Mouse (Mus musculus) liver, embryonic 15.5 days (tissue): ENCODE results near the gene Chdh. TPM values are rescaled to one million over a fixed set of nuclear protein-coding genes. Genes with fewer than 3 reads are reported as not detected.

ENCODE experiments used
- ATAC-seq: fragments of 200-750 bp; cut with Nextera tagmentation; 2 replicates; pipeline ENCODE4 v1.8.0; 2017; ENCODE audit warnings: moderate number of reproducible peaks, mild to moderate bottlenecking, moderate library complexity; ENCODE audit not compliant: insufficient read depth
- H3K27ac ChIP-seq: fragments of 300-500 bp; sonication (generic); replicated peaks from 2 replicates; pipeline ENCODE4 v1.5.1; 2015; ENCODE audit warnings: mild to moderate bottlenecking, inconsistent platforms
- H3K27me3 ChIP-seq: fragments of 300-500 bp; sonication (generic); 2 replicates; pipeline ENCODE4 v1.6.1; 2015; ENCODE audit warnings: mild to moderate bottlenecking, inconsistent platforms
- H3K36me3 ChIP-seq: fragments of 300-500 bp; sonication (generic); replicated peaks from 2 replicates; pipeline ENCODE4 v1.6.1; 2015; ENCODE audit warnings: moderate library complexity, mild to moderate bottlenecking, inconsistent platforms
- H3K4me1 ChIP-seq: fragments of 300-500 bp; sonication (generic); replicated peaks from 2 replicates; pipeline ENCODE4 v1.6.1; 2015; ENCODE audit warnings: inconsistent platforms
- H3K4me2 ChIP-seq: fragments of 300-500 bp; sonication (generic); 2 replicates; pipeline ENCODE4 v1.6.1; 2015; ENCODE audit warnings: moderate library complexity, mild to moderate bottlenecking, inconsistent platforms
- H3K4me3 ChIP-seq: fragments of 300-500 bp; sonication (generic); replicated peaks from 2 replicates; pipeline ENCODE4 v1.5.1; 2015; ENCODE audit warnings: mild to moderate bottlenecking, inconsistent platforms
- H3K9ac ChIP-seq: fragments of 300-500 bp; sonication (generic); 2 replicates; pipeline ENCODE4 v1.6.1; 2015; ENCODE audit warnings: moderate library complexity, mild to moderate bottlenecking, inconsistent platforms
- H3K9me3 ChIP-seq: fragments of 300-500 bp; sonication (generic); replicated peaks from 2 replicates; pipeline ENCODE4 v1.6.1; 2016; ENCODE audit warnings: inconsistent platforms
- WGBS: fragments of 180-500 bp; shearing (Covaris S2); methylation state at CpG from one replicate; pipeline ENCODE4 v1.1.7; 2015; ENCODE audit warnings: mixed read lengths; ENCODE audit not compliant: insufficient replicate concordance; 5-methylcytosine and 5-hydroxymethylcytosine counted together
- polyA plus RNA-seq: library from polyadenylated mRNA; unstranded; fragments of >200 nt; fragmentation: Nextera tagmentation; extraction: Ambion mirVana; gene quantifications from 2 replicates; pipeline ENCODE4 v1.2.1, GENCODE M21; 2015

Chdh gene
- polyA plus RNA-seq, 1 experiment from 2014 or later, result 3.2 TPM

DNA sequence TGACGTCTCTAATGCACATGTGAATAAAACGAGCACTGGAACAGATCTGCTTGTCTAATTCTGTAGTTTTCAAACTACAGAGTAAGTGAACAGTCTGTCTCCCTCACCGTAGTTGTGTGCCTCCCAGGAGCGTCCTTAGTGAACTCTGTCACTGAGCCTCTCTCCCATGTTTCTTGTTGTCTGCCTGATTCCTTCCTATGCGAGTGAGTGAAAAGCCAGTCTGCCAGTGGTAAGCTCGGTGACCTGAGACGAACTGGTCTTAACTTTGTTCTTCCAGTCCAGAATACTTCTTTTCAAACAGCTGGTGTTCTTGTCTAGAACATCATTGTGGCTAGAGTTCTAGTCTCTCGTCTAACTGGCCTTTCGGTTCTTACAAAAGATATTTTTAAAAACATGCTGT, 21.1 kb upstream of the Chdh start:
- WGBS, result 77% methylated on average over 9 of the region's 9 CpGs
- Histone ChIP-seq H3K4me2 (no peak overlapping the region), H3K36me3 (peaks cover 100% of the 10 kb centered on the region), H3K4me1 (no peaks in the 10 kb centered on the region), H3K9me3 (no peaks in the 10 kb centered on the region), H3K27ac (no peak overlapping the region), H3K27me3 (no peaks in the 10 kb centered on the region), H3K9ac (no peak overlapping the region), H3K4me3 (no peak overlapping the region)
- ATAC-seq, result no peak

GRCm38 (mm10) chr14:29988337-29988736, 20.5 kb upstream of the Chdh start:
- Histone ChIP-seq H3K9ac (no peak overlapping the region), H3K4me3 (no peak overlapping the region), H3K27ac (no peak overlapping the region), H3K36me3 (peaks cover 99% of the 10 kb centered on the region), H3K4me1 (no peaks in the 10 kb centered on the region), H3K9me3 (no peaks in the 10 kb centered on the region), H3K4me2 (no peak overlapping the region), H3K27me3 (no peaks in the 10 kb centered on the region)
- ATAC-seq, result no peak
- 77% methylated on average over 4 of the region's 4 CpGs for WGBS

- Histone ChIP-seq H3K4me1 (peaks cover 23% of the 10 kb centered on the region), H3K4me3 (no peak overlapping the region), H3K9me3 (no peaks in the 10 kb centered on the region), H3K9ac (no peak overlapping the region), H3K27me3 (no peaks in the 10 kb centered on the region), H3K4me2 (no peak overlapping the region), H3K27ac (peak overlapping the region; percentile 73), H3K36me3 (peaks cover 57% of the 10 kb centered on the region)
- 72% methylated on average over 4 of the region's 4 CpGs for WGBS
- ATAC-seq, result no peak
Observed at GRCm38 (mm10) chr14:29994976-29995375, 13.8 kb upstream of the Chdh start.

DNA sequence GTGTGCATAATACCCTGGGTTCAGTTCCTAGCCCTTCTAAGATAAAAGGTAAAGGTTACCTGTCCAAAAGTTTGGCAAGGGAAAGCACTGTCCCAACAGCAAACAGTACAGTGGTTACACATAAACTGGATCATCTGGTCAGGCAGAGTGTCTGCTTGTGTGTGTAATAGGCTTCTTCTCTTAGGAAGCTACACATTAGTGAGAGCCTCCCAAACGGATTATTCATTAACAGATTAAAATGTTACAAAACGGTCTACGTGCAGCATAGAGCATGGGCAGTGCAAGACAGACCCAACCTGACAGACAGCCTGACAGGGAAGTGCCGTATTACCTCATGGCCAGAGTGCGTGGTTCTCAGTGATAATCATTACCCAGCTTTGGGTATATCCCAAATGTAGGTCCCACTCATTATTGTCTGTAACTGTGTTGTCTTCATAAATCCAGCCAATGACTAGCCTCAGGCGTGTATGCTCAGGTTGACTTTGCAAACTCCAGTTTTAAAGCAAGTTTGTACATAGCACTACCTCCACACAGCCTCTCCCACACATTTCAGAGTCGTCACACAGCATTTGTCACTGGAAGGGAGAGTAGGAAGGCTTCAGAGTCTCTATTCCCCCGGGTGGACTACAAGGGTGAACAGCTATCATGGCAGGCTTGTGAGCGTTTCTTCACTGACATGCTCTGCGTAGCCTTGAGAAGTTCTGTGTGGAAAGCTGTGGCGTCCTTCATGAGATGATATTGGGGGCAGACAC, 12.6 kb upstream of the Chdh start:
- Histone ChIP-seq H3K9ac (no peak overlapping the region), H3K9me3 (no peaks in the 10 kb centered on the region), H3K4me3 (no peak overlapping the region), H3K27me3 (no peaks in the 10 kb centered on the region), H3K4me2 (no peak overlapping the region), H3K36me3 (peaks cover 45% of the 10 kb centered on the region), H3K27ac (peak overlapping the region; percentile 73), H3K4me1 (peaks cover 27% of the 10 kb centered on the region)
- 71% methylated on average over 11 of the region's 11 CpGs for WGBS
- ATAC-seq, result peak; percentile 86

GRCm38 (mm10) chr14:29997345-29997744, 11.5 kb upstream of the Chdh start:
- H3K4me2 ChIP-seq, result no peak overlapping the region
- no peak for ATAC-seq
- H3K27me3 ChIP-seq, result no peaks in the 10 kb centered on the region
- no peak overlapping the region for H3K9ac ChIP-seq
- peaks cover 27% of the 10 kb centered on the region for H3K4me1 ChIP-seq
- H3K36me3 ChIP-seq, result peaks cover 34% of the 10 kb centered on the region
- H3K4me3 ChIP-seq, result no peak overlapping the region
- no peaks in the 10 kb centered on the region for H3K9me3 ChIP-seq
- H3K27ac ChIP-seq, result peak overlapping the region; percentile 65; the same call in 1 of the 2 replicates

DNA sequence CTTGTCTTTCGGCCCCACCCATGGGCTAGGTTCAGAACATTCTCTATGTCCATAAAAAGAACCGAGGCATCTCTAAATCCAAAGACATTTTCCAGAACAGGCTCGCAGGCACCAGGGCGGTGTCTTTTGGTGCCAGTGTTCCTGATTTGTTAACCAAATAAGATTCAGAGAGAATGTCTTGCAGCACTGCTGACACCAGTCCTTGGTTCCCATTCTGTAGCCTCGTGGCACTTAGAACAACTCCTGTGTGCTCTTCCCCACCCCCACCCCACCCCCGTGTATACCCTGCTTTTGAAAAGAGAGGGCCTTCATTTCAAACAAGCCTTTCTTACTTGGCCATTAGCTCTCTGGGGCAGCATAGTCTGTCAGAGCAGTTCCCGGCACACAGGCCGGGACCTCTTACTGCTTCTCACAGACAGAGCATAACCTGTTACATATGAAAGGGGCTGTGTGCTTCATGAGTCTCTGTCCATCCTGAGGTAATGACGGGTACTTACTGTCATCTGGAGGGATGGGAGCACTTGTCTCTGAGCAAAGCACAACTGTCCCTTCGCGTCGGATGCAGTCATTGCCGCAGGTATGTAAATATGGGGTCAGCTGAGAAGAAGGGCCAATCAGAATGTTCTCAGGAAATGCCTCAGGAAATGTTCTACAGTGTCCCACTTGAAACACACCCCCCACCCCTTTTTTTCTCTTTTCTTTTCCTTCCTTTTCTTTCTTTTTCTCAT, 9.9 kb upstream of the Chdh start:
- no peak for ATAC-seq
- Histone ChIP-seq H3K27me3 (no peaks in the 10 kb centered on the region; the same call in 1 of the 2 replicates), H3K4me2 (no peak overlapping the region), H3K4me3 (no peak overlapping the region), H3K9me3 (no peaks in the 10 kb centered on the region), H3K27ac (no peak overlapping the region), H3K36me3 (peaks cover 19% of the 10 kb centered on the region), H3K4me1 (peaks cover 27% of the 10 kb centered on the region), H3K9ac (no peak overlapping the region)
- 66% methylated on average over 13 of the region's 13 CpGs for WGBS

DNA sequence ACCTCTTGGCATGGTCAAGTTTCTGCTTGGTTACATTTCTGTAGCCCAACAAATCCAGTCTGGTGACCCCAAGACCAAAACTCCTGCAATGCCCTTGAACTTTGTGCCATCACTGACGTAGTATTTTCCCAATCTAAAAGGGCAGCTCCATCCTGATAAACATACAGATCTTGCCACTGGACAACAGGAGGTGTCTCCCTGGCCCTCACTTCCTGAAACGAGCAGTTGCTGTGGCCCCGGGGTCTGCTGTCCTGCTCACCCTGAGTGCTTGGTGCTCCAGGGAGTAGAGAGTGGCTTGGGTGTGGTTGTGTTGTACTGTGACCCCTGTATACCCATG, 9.4 kb upstream of the Chdh start:
- WGBS, result 54% methylated on average over 3 of the region's 3 CpGs
- H3K36me3 ChIP-seq, result peaks cover 14% of the 10 kb centered on the region
- H3K27ac ChIP-seq, result peak overlapping the region; percentile 53; the same call in 1 of the 2 replicates
- H3K27me3 ChIP-seq, result no peaks in the 10 kb centered on the region; the same call in 1 of the 2 replicates
- no peak overlapping the region for H3K4me2 ChIP-seq
- no peaks in the 10 kb centered on the region for H3K9me3 ChIP-seq
- H3K9ac ChIP-seq, result no peak overlapping the region
- no peak overlapping the region for H3K4me3 ChIP-seq
- H3K4me1 ChIP-seq, result peaks cover 27% of the 10 kb centered on the region
- ATAC-seq, result no peak

- no peak overlapping the region; the same call in 1 of the 2 replicates for H3K9ac ChIP-seq
Observed at GRCm38 (mm10) chr14:30009864-30010560, 1.2 kb downstream of the Chdh start.

DNA sequence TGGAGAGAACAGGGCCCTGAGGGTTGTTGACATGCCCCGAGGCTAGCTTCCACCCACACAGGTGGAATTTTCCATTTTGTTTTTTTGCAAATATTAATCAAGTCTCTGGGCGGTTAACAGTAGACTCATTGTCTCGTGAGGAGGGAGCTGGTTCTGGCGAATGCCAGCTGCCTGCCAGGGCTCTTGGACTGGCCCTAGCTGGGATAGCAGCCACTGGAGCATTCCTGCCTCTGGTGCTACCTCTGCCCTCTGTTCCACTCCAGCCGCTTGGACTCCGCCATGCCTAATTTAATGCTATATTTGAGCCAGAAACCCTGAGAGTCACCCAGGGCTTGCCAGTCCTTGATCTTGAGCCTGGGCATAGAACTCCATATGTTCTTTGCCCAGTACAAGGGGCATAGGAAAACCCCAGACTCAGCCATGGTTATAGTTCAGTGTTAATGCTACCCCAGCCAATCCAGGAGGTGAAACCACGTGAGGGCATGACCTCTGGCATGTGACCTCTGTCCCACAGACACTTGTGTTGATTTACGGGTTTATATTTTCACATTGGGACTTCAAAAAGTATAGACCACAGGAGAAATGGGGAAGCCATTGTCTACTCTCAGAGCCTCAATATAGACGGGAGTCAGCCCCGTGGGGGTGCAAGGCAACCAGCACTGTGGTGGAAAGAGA, 3.2 kb downstream of the Chdh start:
- peaks cover 34% of the 10 kb centered on the region for H3K27me3 ChIP-seq
- no peak overlapping the region for H3K4me3 ChIP-seq
- H3K9ac ChIP-seq, result no peak overlapping the region
- 59% methylated on average over 10 of the region's 10 CpGs for WGBS
- no peak for ATAC-seq
- no peak overlapping the region for H3K4me2 ChIP-seq
- H3K9me3 ChIP-seq, result no peaks in the 10 kb centered on the region
- no peak overlapping the region for H3K27ac ChIP-seq
- H3K4me1 ChIP-seq, result 0 out of 2 replicates have a peak, but pooled peaks cover 5% of the 10 kb centered on the region
- H3K36me3 ChIP-seq, result no peaks in the 10 kb centered on the region

More at GRCm38 (mm10) chr14:30009864-30010560, 1.2 kb downstream of the Chdh start:
- H3K36me3 ChIP-seq, result no peaks in the 10 kb centered on the region
- peaks cover 34% of the 10 kb centered on the region for H3K27me3 ChIP-seq
- peak overlapping the region; percentile 59; the same call in 1 of the 2 replicates for H3K27ac ChIP-seq
- H3K4me1 ChIP-seq, result 0 out of 2 replicates have a peak, but pooled peaks cover 5% of the 10 kb centered on the region
- peak overlapping the region; percentile 49; the same call in 1 of the 2 replicates for H3K4me3 ChIP-seq
- H3K4me2 ChIP-seq, result peak overlapping the region; percentile 23
- H3K9me3 ChIP-seq, result no peaks in the 10 kb centered on the region
- peak; percentile 43 for ATAC-seq
- WGBS, result 57% methylated on average over 10 of the region's 10 CpGs

- Histone ChIP-seq H3K9ac (no peak overlapping the region), H3K4me2 (no peak overlapping the region), H3K4me3 (no peak overlapping the region), H3K36me3 (no peaks in the 10 kb centered on the region), H3K4me1 (0 out of 2 replicates have a peak, but pooled peaks cover 5% of the 10 kb centered on the region), H3K27me3 (peaks cover 13% of the 10 kb centered on the region), H3K27ac (no peak overlapping the region), H3K9me3 (no peaks in the 10 kb centered on the region)
- no peak for ATAC-seq
- 38% methylated on average over 10 of the region's 10 CpGs for WGBS
Observed at GRCm38 (mm10) chr14:30014487-30014886, 5.7 kb downstream of the Chdh start.
